Mouse (Mus musculus) colon, adult 2 months (tissue): ENCODE measurements around the gene Alg11. TPM values are rescaled to one million over a fixed set of nuclear protein-coding genes. Genes with fewer than 3 reads are reported as not detected.

ENCODE experiments used
- polyA plus RNA-seq: library from polyadenylated mRNA; depleted of rRNA; stranded (reverse); fragments of >200 nt; gene quantifications from 2 replicates; pipeline ENCODE4 v1.2.3, GENCODE M21; 2012; rRNA removed

The Alg11 gene
- polyA plus RNA-seq, result 1.5 and 1.6 TPM in 2 replicates

GRCm38 (mm10) chr8:22060446-22060889, at the start of gene Alg11:
Gene Alg11, plus strand, starts transcription at chr8:22060721.

GRCm38 (mm10) chr8:22059821-22060445, 588 bp upstream of the Alg11 start, which contains the start of gene Atp7b:
Gene Atp7b, minus strand, starts transcription at chr8:22060305.

Other genes with a start within 250 kb of the Alg11 start
- gene Defb50, start 237.2 kb upstream of the Alg11 start, polyA plus RNA-seq, result not detected in 2 replicates
- not detected in 2 replicates for gene Defb2, start 220.8 kb upstream of the Alg11 start, polyA plus RNA-seq
- not detected in 2 replicates for gene Defb10, start 201.8 kb upstream of the Alg11 start, polyA plus RNA-seq
- gene Defb9, start 175.3 kb upstream of the Alg11 start, polyA plus RNA-seq, result not detected in 2 replicates
- gene Defb11, start 154.3 kb upstream of the Alg11 start, polyA plus RNA-seq, result not detected in 2 replicates
- gene Defb15, start 128.0 kb upstream of the Alg11 start, polyA plus RNA-seq, result not detected in 2 replicates
- gene Defb35, start 122.4 kb upstream of the Alg11 start, polyA plus RNA-seq, result not detected in 2 replicates
- gene Defb13, start 114.0 kb upstream of the Alg11 start, polyA plus RNA-seq, result not detected in 2 replicates
- not detected in 2 replicates for gene Fam90a1a, start 102.0 kb upstream of the Alg11 start, polyA plus RNA-seq
- gene Ccdc70, start 90.9 kb upstream of the Alg11 start, polyA plus RNA-seq, result not detected in 2 replicates
- 0.35 and 0.44 TPM in 2 replicates for gene Atp7b, start 416 bp upstream of the Alg11 start, polyA plus RNA-seq
- 0.21 and 0.65 TPM in 2 replicates for gene Nek5, start 64.3 kb downstream of the Alg11 start, polyA plus RNA-seq
- gene Nek3, start 105.7 kb downstream of the Alg11 start, polyA plus RNA-seq, result 2.3 and 2.5 TPM in 2 replicates
- 2.0 and 3.0 TPM in 2 replicates for gene Ckap2, start 125.1 kb downstream of the Alg11 start, polyA plus RNA-seq
- gene Vps36, start 132.1 kb downstream of the Alg11 start, polyA plus RNA-seq, result 6.6 and 7.2 TPM in 2 replicates
- gene Thsd1, start 166.6 kb downstream of the Alg11 start, polyA plus RNA-seq, result 0.85 and 1.1 TPM in 2 replicates
- gene Tpte, start 222.7 kb downstream of the Alg11 start, polyA plus RNA-seq, result not detected in 2 replicates